ENCODE assay signal across 7 mouse cellular contexts in the genomic region with DNA sequence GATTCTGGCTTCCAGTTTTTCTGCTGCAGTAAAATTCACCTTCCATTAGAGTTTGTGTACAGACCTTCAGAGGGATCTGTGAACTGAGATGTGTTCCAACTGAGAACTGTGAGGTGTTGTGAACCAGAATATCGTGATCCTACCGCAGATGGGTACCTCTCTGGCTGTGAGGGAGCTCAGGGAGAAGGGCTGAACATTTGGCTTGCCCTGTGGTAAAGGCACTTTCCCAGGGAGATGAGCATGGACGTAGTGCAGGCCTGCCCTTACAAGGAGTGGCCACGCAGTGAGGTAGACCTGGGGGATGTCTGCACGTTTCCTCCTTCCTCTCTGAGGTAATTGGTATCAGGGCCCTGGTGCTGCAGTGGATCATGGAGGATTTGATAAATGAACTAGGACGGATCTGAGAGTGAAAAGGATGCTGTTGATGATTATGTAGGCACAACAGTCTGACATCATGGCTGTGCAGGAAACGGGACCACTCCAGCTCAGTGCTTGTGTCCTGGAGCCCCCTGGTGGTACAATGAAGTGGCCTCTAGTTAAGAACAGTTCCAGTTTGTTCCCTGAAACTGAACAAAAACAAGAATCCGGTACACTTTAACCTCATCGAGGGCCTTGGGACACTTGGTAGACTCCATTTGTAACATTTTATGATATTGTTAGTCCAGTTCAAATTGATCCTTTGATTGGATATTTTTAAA. TPM values are rescaled to one million over a fixed set of nuclear protein-coding genes. Genes with fewer than 3 reads are reported as not detected.
DNase-seq lines count a peak whose midpoint lies in the region; ATAC-seq and TF ChIP-seq lines count a peak whose summit lies in the region.

No protein-coding gene starts in this region.

- H3K9me3 ChIP-seq in embryonic facial prominence, embryonic 13.5 days: no peaks in the 10 kb centered on the region
- no peaks in the 10 kb centered on the region for H3K9me3 ChIP-seq in kidney, postnatal 0 days (replicated peaks; ENCODE audit: low read length)

- H3K9ac ChIP-seq in embryonic facial prominence, embryonic 13.5 days: no peak overlapping the region
- H3K9ac ChIP-seq in kidney, postnatal 0 days (ENCODE audit: low read depth, low read length): no peak overlapping the region

- H3K27me3 ChIP-seq in testis, adult 2 months (ENCODE audit: control insufficient read depth, insufficient read depth, low read length): no peaks in the 10 kb centered on the region
- H3K27me3 ChIP-seq in embryonic facial prominence, embryonic 13.5 days: no peaks in the 10 kb centered on the region
- H3K27me3 ChIP-seq in kidney, postnatal 0 days (ENCODE audit: insufficient read depth, low read length): no peaks in the 10 kb centered on the region

- H3K4me3 ChIP-seq in testis, adult 2 months (ENCODE audit: control insufficient read depth, low read depth, low read length): no peak overlapping the region
- no peak overlapping the region for H3K4me3 ChIP-seq in embryonic facial prominence, embryonic 13.5 days
- H3K4me3 ChIP-seq in kidney, postnatal 0 days (replicated peaks; ENCODE audit: low read depth, low read length): no peak overlapping the region

- no peak overlapping the region for H3K4me2 ChIP-seq in embryonic facial prominence, embryonic 13.5 days
- H3K4me2 ChIP-seq in kidney, postnatal 0 days (ENCODE audit: low read length): no peak overlapping the region

- peak; percentile 34; the same call in 1 of the 2 replicates for TF ChIP-seq CTCF in testis, adult 2 months (IDR thresholded peaks at IDR 0.05; ENCODE audit: control insufficient read depth, insufficient read depth, insufficient replicate concordance, low read depth, low read length)
- TF ChIP-seq CTCF in kidney, postnatal 0 days (IDR thresholded peaks at IDR 0.05; ENCODE audit: low read depth): peak; percentile 96

- WGBS in embryonic facial prominence, embryonic 13.5 days: 52% methylated on average over 9 of the region's 9 CpGs
- 56% methylated on average over 9 of the region's 9 CpGs for WGBS in kidney, postnatal 0 days

- TF ChIP-seq POLR2A in testis, adult 2 months (IDR thresholded peaks at IDR 0.05; ENCODE audit: control insufficient read depth, low read depth, low read length): no peak

- H3K27ac ChIP-seq in testis, adult 2 months (ENCODE audit: control insufficient read depth, insufficient read depth, low read depth, low read length): no peak overlapping the region
- no peak overlapping the region for H3K27ac ChIP-seq in embryonic facial prominence, embryonic 13.5 days
- no peak overlapping the region for H3K27ac ChIP-seq in kidney, postnatal 0 days

- ATAC-seq in embryonic facial prominence, embryonic 13.5 days (ENCODE audit: insufficient number of reproducible peaks, insufficient read depth, low FRiP score, low TSS enrichment, low read depth): peak; percentile 27; the same call in 1 of the 2 replicates
- 0 out of 2 replicates have a peak, but pooled peaks have one; percentile 66 for ATAC-seq in kidney, postnatal 0 days (replicated peaks; ENCODE audit: low FRiP score, low read depth)

- H3K4me1 ChIP-seq in testis, adult 2 months (ENCODE audit: control insufficient read depth, insufficient read depth, low read length): no peaks in the 10 kb centered on the region
- H3K4me1 ChIP-seq in embryonic facial prominence, embryonic 13.5 days: no peaks in the 10 kb centered on the region
- H3K4me1 ChIP-seq in kidney, postnatal 0 days (replicated peaks; ENCODE audit: insufficient read depth, low read length): peaks cover 7% of the 10 kb centered on the region; the same call in 1 of the 2 replicates

- no peaks in the 10 kb centered on the region for H3K36me3 ChIP-seq in testis, adult 2 months (ENCODE audit: control insufficient read depth, insufficient read depth, low read length)
- H3K36me3 ChIP-seq in embryonic facial prominence, embryonic 13.5 days: peaks cover 17% of the 10 kb centered on the region
- H3K36me3 ChIP-seq in kidney, postnatal 0 days (ENCODE audit: insufficient read depth, low read length): no peaks in the 10 kb centered on the region

- DNase-seq in testis, postnatal 14 days (ENCODE audit: low spot score): no peak
- peak; percentile 60 for DNase-seq in adrenal gland, adult 2 months
- peak; percentile 90 for DNase-seq in kidney, postnatal 0 days (ENCODE audit: low spot score)
- peak; percentile 58 to 79 for DNase-seq in lung, postnatal 4 days
- peak; percentile 52 to 53 for DNase-seq in spleen, postnatal 36 days (ENCODE audit: low spot score in 2 of 2)

RNA-seq across cellular contexts. Expression of gene Ncbp3, which starts 8.3 kb away (rescaled TPM):
- 1.6 and 1.8 TPM in 2 replicates for polyA plus RNA-seq in testis, adult 2 months (2012; rRNA removed)
- total RNA-seq in adrenal gland, adult 2 months (2021): 1 to 10 TPM; 9.4 to 9.5 TPM
- 1.6 and 1.7 TPM in 2 replicates for polyA plus RNA-seq in adrenal gland, adult 2 months (2012; rRNA removed)
- polyA plus RNA-seq in embryonic facial prominence, embryonic 13.5 days (2015; fragmentation: Nextera tagmentation; extraction: Ambion mirVana): 14.4 and 14.5 TPM in 2 replicates
- 6.2 and 6.6 TPM in 2 replicates for polyA plus RNA-seq in kidney, postnatal 0 days (2015; fragmentation: Nextera tagmentation; extraction: Ambion mirVana)

RNA-seq across cellular contexts. Expression of gene Camkk1, which starts 20.4 kb away (rescaled TPM):
- 0.96 and 1.1 TPM in 2 replicates for polyA plus RNA-seq in testis, adult 2 months (2012; rRNA removed)
- 1 to 10 TPM; 1.8 to 9.8 TPM for total RNA-seq in adrenal gland, adult 2 months (2021)
- polyA plus RNA-seq in adrenal gland, adult 2 months (2012; rRNA removed): 2.2 and 3.2 TPM in 2 replicates
- polyA plus RNA-seq in embryonic facial prominence, embryonic 13.5 days (2015; fragmentation: Nextera tagmentation; extraction: Ambion mirVana): 8.4 and 8.6 TPM in 2 replicates
- 4.3 and 5.4 TPM in 2 replicates for polyA plus RNA-seq in kidney, postnatal 0 days (2015; fragmentation: Nextera tagmentation; extraction: Ambion mirVana)

RNA-seq across cellular contexts. Expression of gene P2rx1, which starts 40.3 kb away (rescaled TPM):
- polyA plus RNA-seq in testis, adult 2 months (2012; rRNA removed): 0.44 and 6.8 TPM in 2 replicates
- under 1 TPM; 0.40 to 0.55 TPM for total RNA-seq in adrenal gland, adult 2 months (2021)
- 0.85 and 1.0 TPM in 2 replicates for polyA plus RNA-seq in adrenal gland, adult 2 months (2012; rRNA removed)
- 0.96 and 1.0 TPM in 2 replicates for polyA plus RNA-seq in embryonic facial prominence, embryonic 13.5 days (2015; fragmentation: Nextera tagmentation; extraction: Ambion mirVana)
- polyA plus RNA-seq in kidney, postnatal 0 days (2015; fragmentation: Nextera tagmentation; extraction: Ambion mirVana): 2.4 and 2.6 TPM in 2 replicates

RNA-seq across cellular contexts. Expression of gene Itgae, which starts 51.1 kb away (rescaled TPM):
- polyA plus RNA-seq in testis, adult 2 months (2012; rRNA removed): 12.3 and 13.7 TPM in 2 replicates
- under 1 TPM; 0.23 to 0.79 TPM for total RNA-seq in adrenal gland, adult 2 months (2021)
- 0.39 and 0.54 TPM in 2 replicates for polyA plus RNA-seq in adrenal gland, adult 2 months (2012; rRNA removed)
- polyA plus RNA-seq in embryonic facial prominence, embryonic 13.5 days (2015; fragmentation: Nextera tagmentation; extraction: Ambion mirVana): 0.22 and 0.32 TPM in 2 replicates
- 0.14 and 0.22 TPM in 2 replicates for polyA plus RNA-seq in kidney, postnatal 0 days (2015; fragmentation: Nextera tagmentation; extraction: Ambion mirVana)
